Mouse (Mus musculus): ENCODE measurements around the gene Slc6a16.

GRCm38 (mm10) chr7:45302626-45303025, 61.7 kb downstream of the Slc6a16 start:
- TF ChIP-seq ZNF384 (IDR thresholded peaks at IDR 0.05; ENCODE audit: low read depth, low read length), result no peak
- no peak for TF ChIP-seq ZC3H11A (IDR thresholded peaks at IDR 0.05; ENCODE audit: borderline replicate concordance, low read depth, low read length)
- no peak for TF ChIP-seq HCFC1 (IDR thresholded peaks at IDR 0.05; ENCODE audit: borderline replicate concordance, insufficient read depth, low read length)
- TF ChIP-seq CHD2 (IDR thresholded peaks at IDR 0.05; ENCODE audit: low read depth, low read length), result no peak
- TF ChIP-seq MAFK (IDR thresholded peaks at IDR 0.05; ENCODE audit: insufficient read depth, low read depth, low read length), result no peak

Data from ES-E14 (cell line).